Mouse (Mus musculus) A20 (cell line): ENCODE results near the gene Alkbh4.

Source experiments
- DNase-seq: peaks from one replicate; pipeline ENCODE4 v3.0.0-alpha.2; 2011; ENCODE audit warnings: low read depth, low spot score

Alkbh4 gene

DNA sequence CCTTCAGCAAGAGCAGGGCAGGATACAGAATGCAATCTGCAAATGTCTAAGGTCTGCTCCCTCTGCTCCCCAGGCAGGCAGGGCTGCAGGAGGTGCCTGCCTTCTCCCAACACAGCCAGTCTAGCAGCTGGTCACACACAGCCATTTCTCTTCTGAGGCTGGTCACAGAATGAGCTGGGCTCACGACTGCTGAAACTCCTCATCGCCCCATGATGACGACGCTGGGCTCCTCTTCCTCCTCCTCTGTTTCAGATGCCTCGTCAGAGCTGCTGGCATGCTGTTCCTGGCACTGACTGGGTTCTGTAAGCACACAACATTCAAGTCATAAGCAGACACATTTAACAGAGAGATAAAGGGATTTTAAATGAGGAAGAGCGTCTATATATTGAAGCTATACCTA, 45.3 kb downstream of the Alkbh4 start:
- DNase-seq = no peak

GRCm38 (mm10) chr5:136182049-136182448, 46.1 kb downstream of the Alkbh4 start:
- no peak for DNase-seq

DNA sequence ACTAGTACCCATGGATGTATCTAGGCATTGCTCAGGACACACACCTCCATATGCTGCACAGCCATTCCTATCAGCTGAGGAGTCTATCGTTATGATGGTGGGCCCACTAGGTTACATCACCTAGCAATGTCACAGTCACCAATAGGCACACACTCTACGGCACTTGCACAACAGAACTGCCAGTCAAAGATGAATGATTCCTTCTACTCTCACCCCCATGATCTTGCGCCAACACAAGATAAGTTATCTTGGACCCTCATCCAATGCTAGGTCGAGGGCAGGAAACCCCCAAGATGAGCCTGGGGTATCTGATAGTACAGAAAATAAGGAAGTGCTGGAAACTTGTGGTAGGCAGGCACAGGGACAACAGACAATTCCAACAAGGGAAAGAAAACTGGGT, 46.9 kb downstream of the Alkbh4 start:
- DNase-seq = no peak

DNA sequence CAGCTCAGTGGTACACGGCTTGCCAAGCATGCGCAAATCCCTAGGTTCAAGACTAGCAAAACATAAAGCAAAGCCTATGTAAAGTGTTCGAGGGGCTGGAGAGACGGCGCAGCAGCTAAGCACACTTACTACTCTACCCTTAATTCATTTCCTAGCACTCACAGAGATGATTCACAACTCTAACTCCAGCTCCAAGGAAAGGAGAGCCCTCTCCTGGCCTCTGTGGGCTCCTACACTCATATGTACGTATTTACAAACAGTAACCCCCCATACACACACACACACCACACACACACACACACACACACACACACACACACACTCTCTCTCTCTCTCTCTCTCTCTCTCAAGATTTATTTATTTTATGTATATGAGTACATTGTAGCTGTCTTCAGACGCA, 47.8 kb downstream of the Alkbh4 start:
- no peak for DNase-seq

- DNase-seq = peak; percentile 69
Observed at GRCm38 (mm10) chr5:136186723-136187122, 50.8 kb downstream of the Alkbh4 start.
